Mouse (Mus musculus) mesoderm, embryonic 11.5 days (tissue): ENCODE measurements at regions not wholly inside any gene's neighbourhood (a gene's known extent, or its start where the extent isn't known, plus 50 kb on each side); places are given as distances from the start of the nearest gene placed in this dataset.

Experiments
- DNase-seq: peaks from one replicate; pipeline ENCODE4 v3.0.0-alpha.2; 2012; ENCODE audit warnings: low read depth, low spot score

DNA sequence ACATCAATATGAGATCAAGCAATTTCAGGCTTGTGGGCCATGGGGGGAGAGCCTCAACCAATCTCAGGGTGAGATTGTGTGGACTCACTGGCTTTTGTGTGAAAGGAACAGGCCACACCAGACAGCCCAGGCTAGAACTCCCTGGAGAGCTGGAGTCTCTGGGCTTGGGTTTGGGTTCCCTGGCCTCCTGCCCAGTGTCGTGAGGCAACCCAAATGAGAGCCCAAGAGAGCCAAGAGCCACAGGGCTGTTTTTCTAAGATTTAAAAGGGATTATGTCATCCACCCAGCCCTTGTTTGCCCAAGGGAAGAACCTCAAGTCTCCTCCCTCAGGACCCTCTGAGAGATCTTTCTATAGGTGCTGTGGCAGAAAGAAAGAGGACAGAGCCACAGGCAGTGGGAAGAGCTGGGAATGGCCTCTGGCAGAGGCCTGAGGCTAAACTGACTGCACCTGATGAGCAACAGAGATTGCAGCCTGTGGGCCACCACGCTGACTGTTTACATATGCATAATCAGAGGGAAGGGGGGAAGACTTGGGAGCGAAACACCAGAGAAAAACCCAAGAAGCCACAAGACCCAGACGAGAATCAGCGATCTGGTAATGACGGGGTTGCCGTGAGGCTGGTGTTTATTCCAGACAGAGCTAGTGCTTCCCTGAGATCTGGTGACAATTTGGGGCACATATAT lies 92.1 kb downstream of the Bcl2l11 start:
- no peak for DNase-seq

DNA sequence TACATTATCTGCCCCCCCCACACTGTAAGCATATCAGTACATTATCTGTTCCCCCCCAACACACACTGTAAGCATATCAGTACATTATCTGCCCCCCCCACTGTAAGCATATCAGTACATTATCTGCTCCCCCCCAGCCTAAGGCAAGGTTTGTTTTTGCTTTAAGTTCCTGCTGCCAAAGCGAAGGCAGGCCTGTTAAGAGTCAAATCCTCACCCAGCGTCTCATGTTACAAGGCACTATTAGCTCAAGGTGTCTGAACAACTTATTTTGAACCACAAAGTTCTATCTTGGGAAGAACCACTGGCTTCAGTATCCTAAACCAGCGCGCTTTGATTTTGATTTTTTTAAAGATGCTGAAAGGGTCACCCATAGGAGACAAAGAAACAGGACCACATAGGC lies 93.1 kb downstream of the Bcl2l11 start:
- no peak for DNase-seq

DNA sequence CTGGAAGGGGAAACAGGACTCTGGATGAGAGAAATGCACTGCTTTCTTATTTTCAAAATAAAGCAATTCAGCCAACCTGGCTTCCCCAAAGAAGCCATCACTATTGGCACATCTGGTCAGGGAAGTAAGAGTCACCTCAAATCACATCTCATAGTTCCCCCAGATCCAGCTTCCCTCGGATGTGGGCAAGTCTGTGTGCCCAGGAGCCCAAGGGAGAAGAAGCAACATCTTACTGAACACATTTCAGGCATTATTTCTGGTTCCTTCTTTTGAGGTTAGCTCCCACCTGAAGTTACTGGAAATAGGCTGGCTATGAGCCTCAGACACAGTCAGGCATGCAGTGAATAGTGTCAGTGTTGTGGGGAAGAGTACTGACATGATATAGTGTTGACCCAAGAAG lies 95.2 kb downstream of the Bcl2l11 start:
- no peak for DNase-seq

DNA sequence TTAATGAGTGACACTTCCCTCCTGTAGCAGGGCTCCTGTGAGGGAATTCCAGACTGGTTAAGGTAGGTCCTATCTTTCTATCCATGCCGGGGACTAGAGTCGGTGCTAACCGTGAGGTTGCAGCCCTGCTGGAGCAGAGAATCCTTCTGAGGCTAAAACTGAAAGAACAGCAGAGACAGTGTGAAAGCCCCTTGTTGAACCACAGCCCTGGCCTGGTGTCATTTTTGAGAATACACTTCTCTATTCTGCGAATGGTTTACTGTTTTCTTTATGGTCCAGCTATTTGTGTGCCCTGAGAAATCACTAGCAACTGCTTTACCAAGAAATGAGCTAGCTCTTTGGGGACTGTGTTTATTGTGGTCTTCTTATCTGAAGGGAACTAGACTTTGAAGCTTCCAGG lies 95.8 kb downstream of the Bcl2l11 start:
- DNase-seq, result no peak

DNA sequence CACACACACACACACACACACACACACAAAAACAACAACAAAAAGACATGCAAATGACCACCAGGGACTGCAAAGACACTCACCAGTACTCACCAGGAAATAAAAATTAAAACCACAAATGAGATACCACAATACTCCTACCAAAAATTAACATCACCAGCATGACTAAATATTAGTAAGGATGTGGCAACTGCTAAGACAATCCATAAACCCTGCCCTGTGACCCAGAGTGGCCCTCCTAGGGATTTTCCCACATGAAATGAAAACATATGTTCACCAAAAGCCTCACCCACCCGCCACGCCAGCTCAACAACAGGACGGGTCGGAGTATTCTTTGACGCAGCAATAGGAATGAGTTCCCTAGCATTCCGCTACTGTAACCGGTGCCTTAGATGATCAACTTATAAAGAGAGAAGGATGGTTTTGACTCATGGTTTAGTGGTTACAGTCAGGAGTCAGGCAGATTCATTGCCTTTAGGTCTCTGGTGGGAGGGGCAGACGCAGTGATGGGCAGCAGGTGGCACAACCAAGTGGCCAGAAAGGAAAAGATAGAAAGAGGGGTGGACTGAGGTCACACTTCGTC lies 100.7 kb downstream of the Bcl2l11 start:
- DNase-seq, result no peak

DNA sequence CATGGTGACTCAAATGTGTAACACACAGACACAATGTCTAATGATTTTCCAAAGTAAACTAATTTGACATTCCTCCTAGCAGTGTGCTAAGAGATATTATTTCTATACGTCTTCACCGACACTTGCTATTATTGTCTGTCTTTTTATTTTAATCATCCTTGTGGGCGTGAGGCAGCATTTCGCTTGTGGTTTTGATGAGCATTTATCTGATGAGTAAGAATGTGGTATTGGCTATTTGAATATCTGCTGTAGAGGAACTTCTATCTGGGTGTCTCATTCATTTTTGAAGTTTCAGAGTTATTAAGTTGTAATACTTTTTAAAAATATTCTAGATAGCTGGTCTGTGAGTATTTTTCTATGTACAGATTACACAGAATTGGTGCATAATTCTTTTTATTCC lies 103.9 kb downstream of the Bcl2l11 start:
- no peak for DNase-seq

GRCm38 (mm10) chr2:128230921-128231320 lies 105.1 kb downstream of the Bcl2l11 start:
- DNase-seq, result no peak

DNA sequence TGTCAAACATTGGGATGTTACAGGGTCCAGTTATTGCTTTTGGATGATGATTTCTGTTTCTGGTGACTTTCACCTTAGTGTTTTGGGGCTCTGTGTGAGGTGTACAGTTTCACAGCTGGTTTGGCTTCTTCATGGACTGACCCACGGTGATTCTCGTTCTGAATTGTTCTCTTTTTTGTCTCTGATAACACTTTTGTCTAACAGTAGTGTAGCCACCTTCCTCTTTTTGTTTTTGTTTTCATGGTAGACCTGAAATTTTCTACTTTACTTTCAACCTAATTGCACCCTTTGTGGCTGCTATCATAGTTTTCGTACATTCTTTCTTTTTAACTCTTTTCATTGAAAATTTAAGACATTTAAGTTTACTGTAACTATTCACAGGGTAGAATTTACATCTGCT lies 105.5 kb downstream of the Bcl2l11 start:
- DNase-seq, result no peak

- no peak for DNase-seq
These were observed 106.2 kb downstream of the Bcl2l11 start for GRCm38 (mm10) chr2:128232027-128232426.

- DNase-seq, result no peak
These were observed 109.3 kb downstream of the Bcl2l11 start for GRCm38 (mm10) chr2:128235127-128235526.

GRCm38 (mm10) chr2:128239451-128239850 lies 113.6 kb downstream of the Bcl2l11 start:
- DNase-seq, result no peak

- no peak for DNase-seq
These were observed 114.2 kb downstream of the Bcl2l11 start for GRCm38 (mm10) chr2:128240054-128240453.

DNA sequence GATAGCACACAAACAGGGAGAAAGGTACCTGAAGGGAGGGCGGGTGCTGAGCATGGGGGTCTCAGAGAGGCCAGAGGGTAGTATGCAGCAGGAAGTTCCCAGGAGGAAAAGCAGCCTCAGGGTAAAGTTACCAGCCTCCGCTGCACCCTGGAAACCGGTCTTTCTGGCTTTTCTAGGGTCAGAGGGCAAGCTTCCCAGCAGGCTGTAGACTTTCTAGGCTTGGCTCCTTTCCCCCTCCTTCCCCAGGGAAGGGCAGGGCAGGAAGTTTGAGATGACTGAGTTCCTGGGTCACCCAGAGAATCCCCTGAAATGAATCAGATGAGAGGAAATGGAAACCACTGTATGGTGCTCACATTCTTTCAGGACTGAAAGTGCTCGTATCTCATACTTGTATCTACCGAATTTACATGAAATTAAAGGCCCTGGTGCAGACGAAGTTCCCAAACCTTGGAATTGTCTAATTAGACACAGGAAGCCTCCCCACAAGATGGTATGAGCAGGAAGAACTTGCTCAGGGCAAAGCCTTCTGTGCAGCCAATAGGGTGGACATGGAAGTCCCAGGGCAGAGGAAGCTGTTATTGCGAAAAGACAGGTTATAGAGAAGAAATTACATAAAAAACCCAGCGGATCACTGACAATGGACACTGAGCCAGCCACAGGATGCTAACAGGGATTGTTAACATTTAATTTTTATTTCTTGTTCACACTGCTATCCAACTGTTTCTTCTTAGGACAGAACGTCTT lies 114.9 kb downstream of the Bcl2l11 start:
- DNase-seq, result peak; percentile 21

DNA sequence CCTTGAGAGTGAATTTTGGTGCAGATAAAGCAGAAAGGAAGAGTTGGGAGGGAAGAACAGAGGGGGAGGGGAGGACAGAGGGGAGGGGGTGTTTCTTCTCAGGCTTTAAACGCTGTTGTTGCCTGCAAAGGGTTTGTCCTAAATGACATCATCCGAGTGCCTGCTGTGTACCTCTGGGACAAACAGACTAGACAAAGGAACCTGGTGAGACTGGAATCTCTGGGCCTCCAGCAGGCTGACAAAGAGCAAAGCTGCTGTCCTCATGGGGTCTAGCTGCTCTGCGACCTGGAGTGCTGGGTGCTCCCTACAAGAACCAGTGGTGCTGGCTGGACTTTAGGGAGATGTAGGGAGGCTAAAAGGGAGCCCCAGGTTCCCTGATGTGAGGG lies 115.4 kb downstream of the Bcl2l11 start:
- peak; percentile 26 for DNase-seq

DNA sequence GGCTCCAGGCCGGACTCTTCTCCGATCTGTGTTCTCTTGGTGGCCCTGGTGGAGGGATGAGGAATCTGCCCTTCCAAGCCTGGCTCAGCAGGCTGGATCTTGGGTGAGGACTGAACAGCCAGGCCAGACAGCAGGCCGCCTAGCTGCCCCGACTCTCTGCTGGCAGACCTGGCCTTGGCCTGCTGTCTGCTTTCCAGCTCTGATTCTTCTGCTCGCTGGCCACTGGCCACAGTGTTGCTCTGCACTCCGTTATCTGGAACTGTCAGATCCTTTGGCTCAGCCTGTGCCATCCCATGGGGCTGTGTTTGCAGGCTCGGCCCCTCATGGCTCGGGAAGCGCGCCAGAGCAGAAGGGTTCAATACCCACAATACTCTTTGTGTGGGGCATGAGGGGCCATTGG lies 119.7 kb downstream of the Bcl2l11 start:
- no peak for DNase-seq

- no peak for DNase-seq
These were observed 122.1 kb downstream of the Bcl2l11 start for GRCm38 (mm10) chr2:128247967-128248366.

DNA sequence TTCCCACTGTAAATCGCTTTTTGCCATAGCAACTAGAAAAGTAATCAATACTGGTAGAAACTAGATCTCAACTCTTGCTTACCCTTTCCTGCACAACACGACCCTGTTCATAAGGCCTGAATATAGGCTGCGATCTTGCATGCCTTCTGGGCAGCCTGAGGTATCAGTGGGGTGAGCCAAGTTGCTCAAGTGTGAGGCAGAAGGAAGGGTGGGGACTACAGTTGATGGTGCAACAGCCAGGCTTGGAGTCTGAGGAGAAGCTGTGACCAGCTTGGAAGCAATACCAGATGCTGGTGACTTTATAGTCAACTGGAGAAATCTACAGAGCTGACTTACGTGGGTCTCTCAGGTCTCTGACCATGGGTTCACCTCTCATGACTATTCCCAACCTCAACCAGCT lies 123.3 kb downstream of the Bcl2l11 start:
- DNase-seq, result no peak

GRCm38 (mm10) chr2:128249607-128250006 lies 123.8 kb downstream of the Bcl2l11 start:
- DNase-seq, result no peak

DNA sequence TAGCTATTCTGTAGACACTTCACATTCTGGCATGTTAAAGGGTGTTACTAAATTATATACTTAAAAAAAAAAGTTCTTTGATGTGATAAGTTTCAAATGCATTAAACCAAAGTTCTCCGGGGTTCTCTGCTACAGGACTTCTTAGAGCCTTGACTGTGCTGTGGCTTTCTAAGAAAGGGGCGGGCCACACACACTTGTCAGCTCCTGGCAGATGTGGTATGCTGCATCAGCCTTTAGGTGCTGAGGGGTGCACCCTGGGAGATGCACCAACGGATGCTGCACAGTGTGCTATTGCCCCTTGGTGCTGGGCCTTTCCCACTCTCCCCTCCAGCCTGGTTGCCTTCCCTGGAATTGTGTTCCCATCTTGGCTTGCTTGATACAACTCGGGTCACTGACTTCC lies 125.0 kb downstream of the Bcl2l11 start:
- DNase-seq, result no peak

DNA sequence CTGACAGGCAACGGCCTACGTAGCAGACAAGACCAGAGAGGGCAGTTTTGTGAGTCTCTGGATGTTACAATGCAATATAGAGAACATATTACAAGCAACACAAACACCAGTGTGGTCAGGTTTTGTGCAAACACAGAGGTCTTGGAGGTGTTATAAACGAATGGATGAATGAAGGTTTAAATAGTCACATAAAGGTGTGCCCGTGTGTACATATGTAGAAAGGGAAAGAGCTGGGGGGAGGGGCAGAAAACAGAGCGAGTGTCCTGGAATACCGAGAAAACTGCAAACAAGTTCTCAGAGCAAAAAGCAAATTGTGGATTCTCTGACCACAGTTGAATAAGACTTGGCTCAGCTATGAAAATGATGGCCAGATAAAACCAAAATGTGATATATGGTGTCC lies 130.8 kb downstream of the Bcl2l11 start:
- no peak for DNase-seq

DNA sequence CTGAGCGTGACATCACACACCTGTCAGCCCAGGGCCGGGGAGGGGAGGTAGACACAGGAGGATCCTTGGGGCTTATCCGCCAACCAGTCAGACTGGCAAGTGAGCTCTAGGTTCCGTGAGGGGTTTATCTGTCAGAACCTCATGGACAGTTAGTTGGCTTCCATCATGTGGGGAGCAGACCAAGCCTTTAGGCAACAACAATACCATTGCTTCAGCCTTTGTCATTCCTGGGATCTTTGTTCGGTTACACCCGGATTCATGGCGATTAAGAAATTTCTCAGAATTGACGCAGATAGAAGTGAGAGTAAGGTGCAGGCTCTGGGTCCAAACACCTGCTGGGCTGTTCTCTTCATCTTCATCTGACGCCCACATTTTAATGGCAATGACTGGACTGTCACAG lies 131.4 kb downstream of the Bcl2l11 start:
- DNase-seq, result no peak

DNA sequence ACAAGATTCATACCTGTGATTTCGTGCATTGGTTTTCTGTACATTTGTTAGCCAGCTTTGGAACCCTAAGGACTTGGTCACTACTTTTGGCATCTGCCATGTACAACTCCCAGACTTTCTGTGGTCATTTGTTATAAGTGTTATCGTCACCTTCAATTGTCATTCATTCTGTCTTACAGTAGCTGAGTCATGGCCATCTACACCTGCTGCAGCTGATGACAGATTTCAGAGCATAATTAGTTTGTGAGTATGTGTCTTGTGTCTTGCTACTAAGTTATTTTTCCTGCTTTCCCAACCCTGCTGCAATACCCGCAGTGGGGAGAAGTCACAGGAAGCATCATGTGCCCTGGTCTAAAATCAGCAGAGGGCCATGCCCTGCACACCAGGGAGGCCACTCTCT lies 138.0 kb downstream of the Bcl2l11 start:
- DNase-seq, result no peak
